Mouse (Mus musculus) kidney, adult 2 months (tissue): ENCODE results near the gene Gm33543. TPM values are rescaled to one million over a fixed set of nuclear protein-coding genes. Genes with fewer than 3 reads are reported as not detected.

ENCODE experiments used
- DNase-seq: peaks from one replicate; pipeline ENCODE4 v3.0.0; 2021
- H3K27ac ChIP-seq: fragments of 200-500 bp; 2 replicates; pipeline ENCODE4 v1.5.1; 2012; ENCODE audit warnings: low read depth, low read length, control low read depth, inconsistent platforms; ENCODE audit not compliant: insufficient read depth
- H3K27me3 ChIP-seq: fragments of 200-500 bp; replicated peaks from 2 replicates; pipeline ENCODE4 v1.6.1; 2012; ENCODE audit warnings: mild to moderate bottlenecking, moderate library complexity, low read length, inconsistent platforms; ENCODE audit not compliant: control insufficient read depth, insufficient read depth
- H3K36me3 ChIP-seq: fragments of 200-500 bp; 2 replicates; pipeline ENCODE4 v1.6.1; 2012; ENCODE audit warnings: mild to moderate bottlenecking, moderate library complexity, low read length, inconsistent platforms; ENCODE audit not compliant: control insufficient read depth, insufficient read depth
- H3K4me1 ChIP-seq: fragments of 200-500 bp; 2 replicates; pipeline ENCODE4 v1.6.1; 2011; ENCODE audit warnings: low read length; ENCODE audit not compliant: control insufficient read depth, insufficient read depth
- H3K4me3 ChIP-seq: fragments of 200-500 bp; 2 replicates; pipeline ENCODE4 v1.5.1; 2011; ENCODE audit warnings: mild to moderate bottlenecking, low read depth, low read length, control low read depth; ENCODE audit not compliant: insufficient read depth
- CTCF ChIP-seq: fragments of 200-500 bp; conservative IDR thresholded peaks from 2 replicates; pipeline ENCODE4 v1.5.1; 2011; ENCODE audit warnings: low read depth, mild to moderate bottlenecking, control low read depth, low read length, moderate library complexity, mixed read lengths; ENCODE audit not compliant: insufficient read depth, insufficient read length
- POLR2A ChIP-seq: fragments of 200-500 bp; IDR thresholded peaks from one replicate; pipeline ENCODE4 v1.6.1; 2011; ENCODE audit warnings: low read depth, low read length, control low read depth
- WGBS: fragments of 180-500 bp; shearing (Covaris S2); methylation state at CpG from one replicate; pipeline ENCODE4 v1.1.7; 2018; 5-methylcytosine and 5-hydroxymethylcytosine counted together
- polyA plus RNA-seq: library from polyadenylated mRNA; depleted of rRNA; stranded (reverse); fragments of >200 nt; gene quantifications from 2 replicates; pipeline ENCODE4 v1.2.3, GENCODE M21; 2012; rRNA removed

Gene Gm33543
- polyA plus RNA-seq: 1.6 and 1.9 TPM in 2 replicates

DNA sequence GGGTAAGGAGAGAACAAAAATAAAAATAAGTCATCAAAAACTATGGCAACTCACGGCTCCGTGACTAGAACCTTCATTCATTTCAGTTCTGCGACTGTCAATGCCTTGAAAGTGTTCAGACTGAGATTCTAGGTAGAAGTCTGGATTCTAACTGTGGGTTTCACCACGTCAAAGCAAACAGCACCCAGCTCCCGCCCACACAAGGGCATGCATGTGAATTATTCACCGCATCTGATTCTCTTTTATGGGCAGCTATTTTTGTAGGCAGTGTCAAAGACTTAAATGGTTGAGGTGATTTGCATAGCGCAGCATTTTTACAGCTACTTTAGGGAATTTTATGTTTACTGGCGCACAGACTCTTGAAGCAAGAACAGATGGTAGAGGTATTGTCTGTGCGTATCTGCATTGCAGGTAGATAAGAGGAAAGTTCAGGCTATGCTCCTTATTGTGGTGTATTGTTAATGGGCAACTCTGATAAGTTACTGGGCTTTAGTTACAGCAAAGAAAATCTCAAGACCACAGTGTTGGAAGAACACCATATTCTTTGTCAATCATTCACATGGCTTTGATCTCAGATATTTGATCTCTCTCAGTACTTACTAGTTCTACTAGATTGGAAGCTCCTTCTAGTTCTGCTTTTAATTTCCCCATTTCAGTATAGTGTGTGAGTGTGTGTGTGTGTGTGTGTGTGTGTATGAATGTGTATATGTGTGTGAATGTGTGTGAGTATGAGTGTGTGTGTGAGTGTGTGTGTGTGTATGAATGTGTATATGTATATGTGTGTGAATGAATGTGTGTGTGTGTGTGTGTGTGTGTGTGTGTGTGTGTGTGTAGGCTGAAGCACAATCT lies at the start of gene Gm33543:
Gm33543 (minus strand) TSS at position 142 of the 849 bp plus-strand sequence.
- Histone ChIP-seq H3K27me3 (no peaks in the 10 kb centered on the region), H3K4me3 (peak within 1 kb of the TSS; percentile 37; the same call in 1 of the 2 replicates), H3K27ac (peak within 1 kb of the TSS; percentile 93), H3K36me3 (no peaks in the 10 kb centered on the region), H3K4me1 (peaks cover 4% of the 10 kb centered on the region; the same call in 1 of the 2 replicates)
- 49% methylated on average over 9 of the region's 9 CpGs for WGBS
- TF ChIP-seq CTCF: no peak
- no peak for TF ChIP-seq POLR2A
- peak; percentile 75 for DNase-seq

DNA sequence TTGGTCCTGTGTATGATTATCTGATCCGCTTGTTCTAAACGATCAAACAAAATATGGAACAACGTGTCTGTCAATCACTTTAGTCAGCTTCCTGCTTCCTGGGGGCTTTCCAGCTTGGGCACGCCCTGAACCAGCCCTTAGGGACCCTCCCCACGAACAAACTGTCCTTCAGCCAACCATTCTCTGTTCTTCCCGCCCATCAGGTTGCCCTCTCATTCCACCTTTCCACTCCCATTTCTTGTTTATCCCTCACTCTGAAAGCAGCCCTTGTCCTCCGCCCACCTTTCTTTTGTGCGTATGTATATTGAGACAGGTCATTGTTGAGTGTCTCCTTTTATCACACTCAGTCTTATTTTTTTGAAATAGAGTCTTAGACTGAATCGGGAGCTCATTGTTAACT lies 49.4 kb upstream of the Gm33543 start:
- Histone ChIP-seq H3K27ac (no peak overlapping the region), H3K4me3 (no peak overlapping the region), H3K4me1 (0 out of 2 replicates have a peak, but pooled peaks cover 4% of the 10 kb centered on the region), H3K36me3 (no peaks in the 10 kb centered on the region), H3K27me3 (no peaks in the 10 kb centered on the region)
- DNase-seq: no peak
- WGBS: 85% methylated on average over 9 of the region's 9 CpGs
- TF ChIP-seq POLR2A (no peak), CTCF (no peak)

- 84% methylated on average over 7 of the region's 7 CpGs for WGBS
- TF ChIP-seq POLR2A (no peak), CTCF (no peak)
- H3K4me1 ChIP-seq: 0 out of 2 replicates have a peak, but pooled peaks cover 4% of the 10 kb centered on the region
- DNase-seq: no peak
- no peaks in the 10 kb centered on the region for H3K36me3 ChIP-seq
- H3K4me3 ChIP-seq: no peak overlapping the region
- no peaks in the 10 kb centered on the region for H3K27me3 ChIP-seq
- no peak overlapping the region for H3K27ac ChIP-seq
Measured at GRCm38 (mm10) chr10:95891214-95891960, 48.7 kb upstream of the Gm33543 start.

DNA sequence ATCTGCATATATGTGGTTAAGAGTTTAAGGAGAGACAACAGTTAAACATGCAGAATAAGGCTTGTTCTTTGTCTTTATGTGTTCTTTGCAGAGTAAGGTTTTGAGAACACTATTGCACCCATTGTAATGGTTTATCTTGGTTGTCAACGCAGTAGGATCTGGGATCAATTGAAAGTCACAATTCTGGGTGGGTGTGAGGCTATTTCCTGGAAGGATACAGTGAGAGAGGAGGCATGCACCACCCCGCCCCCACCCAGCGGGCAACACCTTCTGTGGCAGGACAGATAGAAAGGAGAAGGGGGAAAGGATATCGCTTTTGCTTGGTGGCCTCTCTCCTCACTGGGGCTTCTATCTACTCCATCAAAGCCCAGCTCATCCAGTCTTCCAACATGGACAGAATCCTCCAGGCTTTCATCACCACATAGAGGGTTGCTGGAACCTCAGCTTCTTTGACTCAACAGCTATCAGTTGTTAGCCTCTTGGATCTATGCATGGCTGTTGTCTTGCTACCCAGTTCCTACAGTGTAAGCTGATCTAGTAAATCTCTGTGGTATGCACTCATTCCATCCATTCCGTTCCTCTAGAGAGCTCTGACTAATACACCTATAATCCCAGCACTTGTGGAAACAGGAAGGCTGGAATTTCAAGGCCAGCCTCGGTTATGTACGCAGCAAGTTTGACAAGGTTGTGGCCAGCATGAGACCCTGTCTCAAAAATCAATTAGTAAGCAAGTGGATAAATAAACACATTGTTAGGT lies 41.2 kb upstream of the Gm33543 start:
- no peaks in the 10 kb centered on the region for H3K4me1 ChIP-seq
- H3K36me3 ChIP-seq: no peaks in the 10 kb centered on the region
- H3K4me3 ChIP-seq: no peak overlapping the region
- WGBS: 84% methylated on average over 7 of the region's 7 CpGs
- no peak for DNase-seq
- H3K27ac ChIP-seq: no peak overlapping the region
- H3K27me3 ChIP-seq: no peaks in the 10 kb centered on the region
- TF ChIP-seq POLR2A (no peak), CTCF (no peak)

DNA sequence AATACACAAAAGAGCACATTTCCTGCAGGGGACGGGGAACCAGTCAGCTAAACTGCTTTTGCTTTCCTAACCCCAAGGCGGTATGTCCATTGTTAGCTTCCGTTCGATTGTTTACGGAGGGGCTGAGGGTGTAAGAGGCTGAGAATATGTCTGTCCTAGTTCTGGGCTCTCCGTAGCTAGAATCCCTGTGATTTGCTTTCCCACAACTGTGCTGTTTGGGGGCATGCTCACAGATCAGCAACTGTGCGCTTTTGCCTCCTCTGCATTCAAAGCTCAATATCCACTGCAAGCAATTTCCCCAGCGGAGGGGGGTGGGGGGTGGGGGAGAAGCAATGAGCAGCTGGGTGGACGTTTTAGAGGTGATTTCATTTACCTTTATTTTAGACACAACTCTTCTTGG lies 39.3 kb upstream of the Gm33543 start:
- Histone ChIP-seq H3K4me1 (no peaks in the 10 kb centered on the region), H3K4me3 (no peak overlapping the region), H3K27ac (no peak overlapping the region), H3K36me3 (no peaks in the 10 kb centered on the region), H3K27me3 (no peaks in the 10 kb centered on the region)
- WGBS: 64% methylated on average over 9 of the region's 9 CpGs
- DNase-seq: no peak
- TF ChIP-seq CTCF (no peak), POLR2A (no peak)

DNA sequence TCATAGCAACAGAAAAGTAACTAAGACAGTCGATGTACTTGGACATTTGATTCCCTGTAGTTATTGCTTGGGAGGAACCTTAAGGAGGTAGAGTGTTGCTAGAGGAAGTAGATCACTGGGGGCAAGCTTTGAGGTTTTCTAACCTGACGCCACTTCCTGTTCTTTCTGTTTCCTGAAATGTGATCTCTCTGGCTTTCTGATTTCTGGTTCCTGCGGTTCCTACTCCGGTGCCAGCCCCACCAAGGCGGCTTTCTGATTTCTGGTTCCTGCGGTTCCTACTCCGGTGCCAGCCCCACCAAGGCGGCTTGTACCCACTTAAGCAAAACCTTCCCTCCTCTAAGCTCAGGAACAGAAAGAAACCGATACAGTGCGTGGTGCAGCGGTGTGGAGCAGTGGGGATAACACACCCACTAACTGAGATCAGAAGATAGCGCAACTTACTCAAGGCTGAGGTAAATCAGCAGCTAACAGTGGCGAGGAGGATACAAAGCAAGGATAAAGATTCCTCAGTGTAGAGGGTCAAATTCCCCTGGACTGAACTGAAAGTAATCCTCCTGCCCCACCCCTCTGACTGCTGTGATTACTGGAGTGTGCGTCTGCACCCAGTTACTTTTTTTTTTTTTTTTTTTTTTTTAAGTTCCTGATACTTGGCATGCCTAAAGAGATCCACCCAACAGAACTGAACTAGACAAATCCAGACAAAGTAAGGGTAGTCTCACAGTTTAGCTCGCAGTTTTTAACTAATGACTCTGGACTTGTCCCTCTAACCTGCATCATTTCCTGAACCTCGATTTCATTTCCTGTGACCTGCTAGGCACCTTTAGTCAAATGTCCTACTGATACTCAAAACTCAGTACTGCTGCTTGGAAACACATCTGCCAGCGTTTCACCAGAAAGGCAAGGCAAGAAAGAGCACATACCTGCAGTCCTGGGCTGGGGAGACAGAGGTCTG lies 37.5 kb upstream of the Gm33543 start:
- no peaks in the 10 kb centered on the region for H3K27me3 ChIP-seq
- DNase-seq: peak; percentile 6
- 52% methylated on average over 17 of the region's 17 CpGs for WGBS
- no peak overlapping the region for H3K27ac ChIP-seq
- no peaks in the 10 kb centered on the region for H3K4me1 ChIP-seq
- TF ChIP-seq CTCF: no peak
- TF ChIP-seq POLR2A: no peak
- H3K36me3 ChIP-seq: no peaks in the 10 kb centered on the region
- H3K4me3 ChIP-seq: peak overlapping the region; percentile 17
